Mouse (Mus musculus) monocyte, adult 2 months (primary cell): Measurements from ENCODE around the gene Fbp1.
"Not testable (repeated sequence)": the region's sequence is repeated elsewhere in the genome, so short reads cannot be mapped to it uniquely, and the experiment has no call there.

Source experiments
- DNase-seq, 2 experiments: peaks; one replicate each; pipeline ENCODE4 v3.0.0; 2022; ENCODE audit warnings: low spot score in 2 of 2, low read depth in 1 of 2

Gene Fbp1

DNA sequence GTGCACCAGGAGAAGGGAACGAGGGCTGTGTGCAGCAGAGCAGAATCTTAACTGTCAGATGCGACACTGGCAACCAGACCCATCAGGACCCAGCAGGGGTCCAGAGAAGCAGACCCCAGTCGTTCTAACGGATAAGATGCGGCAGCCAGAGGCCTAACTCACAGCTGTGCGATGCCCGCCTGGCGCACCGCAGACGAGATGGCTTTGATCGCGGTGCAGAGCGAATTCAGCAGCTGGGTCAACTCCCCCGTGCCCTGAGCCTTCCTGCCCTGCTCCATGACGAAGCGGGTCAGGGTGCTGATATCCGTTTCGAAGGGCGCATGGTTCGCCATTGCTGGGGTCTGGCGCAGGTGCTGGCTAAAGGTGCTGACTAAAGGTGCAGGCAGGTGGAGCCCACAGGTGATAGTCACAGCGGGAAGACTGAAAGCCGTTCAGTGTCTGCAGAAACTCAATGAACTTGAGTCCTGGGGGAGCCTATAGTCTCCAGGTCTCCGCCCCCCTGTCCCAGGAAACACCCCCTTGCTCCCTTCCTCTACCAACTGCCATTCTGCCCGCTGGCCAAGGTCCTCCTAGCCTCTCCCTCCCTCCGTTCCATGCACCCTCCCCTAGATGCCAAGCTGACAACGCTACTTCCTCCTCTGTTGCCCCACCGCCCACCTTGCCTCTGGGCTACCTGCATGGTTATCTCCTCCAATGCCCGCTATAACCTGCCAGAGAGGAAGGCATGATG, at the start of gene Fbp1:
Gene Fbp1, minus strand, starts transcription at position 571 of the 730 bp plus-strand sequence.
- no peak for DNase-seq

DNA sequence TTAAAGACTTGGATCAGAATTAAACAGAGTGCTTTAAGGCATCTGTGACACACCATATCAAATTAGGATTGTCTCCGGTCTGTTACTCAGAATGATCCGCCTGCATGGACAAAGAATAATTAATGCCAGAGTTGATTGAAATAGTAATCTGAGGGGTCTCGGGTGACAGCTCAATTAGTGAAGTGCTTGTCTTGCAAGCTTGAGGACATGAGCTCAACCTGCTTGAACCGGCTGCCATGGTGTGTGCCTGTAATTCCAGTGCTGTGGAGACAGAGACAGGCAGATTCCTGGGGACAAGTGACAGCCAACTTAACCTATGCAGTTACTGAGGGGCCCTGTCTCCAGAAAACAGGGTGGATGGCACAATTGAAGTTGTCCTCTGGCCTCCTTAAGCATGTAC, 44.4 kb upstream of the Fbp1 start:
- DNase-seq, result no peak

DNA sequence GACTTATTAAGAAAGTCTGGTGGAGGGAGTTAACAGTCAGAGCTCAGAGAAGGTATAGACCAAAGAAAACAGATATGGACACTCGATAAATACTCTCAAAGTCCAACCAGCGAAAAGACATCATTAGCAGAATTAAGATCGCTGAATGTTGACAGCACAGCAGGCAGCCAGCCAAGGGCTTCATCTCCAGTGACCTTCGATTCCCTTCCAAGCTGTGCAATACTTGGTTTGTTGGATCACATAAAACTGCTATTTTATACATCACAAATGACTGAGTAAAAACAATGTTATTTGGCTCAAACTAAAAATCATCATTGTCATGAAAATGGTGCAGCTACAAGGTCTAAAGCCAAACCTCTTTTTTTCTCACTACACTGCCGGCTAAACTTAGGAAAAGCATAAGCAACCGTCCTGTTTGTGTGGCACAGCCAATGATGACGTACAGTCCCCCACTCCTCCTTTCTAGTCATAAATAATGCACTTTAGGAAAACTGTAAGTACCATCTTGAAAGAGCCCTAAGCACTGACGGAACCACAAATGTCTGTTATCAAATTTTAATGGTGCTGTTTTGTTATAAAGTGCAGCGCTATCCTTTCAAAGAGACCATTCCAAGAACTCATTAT, 41.8 kb upstream of the Fbp1 start:
- no peak for DNase-seq

DNA sequence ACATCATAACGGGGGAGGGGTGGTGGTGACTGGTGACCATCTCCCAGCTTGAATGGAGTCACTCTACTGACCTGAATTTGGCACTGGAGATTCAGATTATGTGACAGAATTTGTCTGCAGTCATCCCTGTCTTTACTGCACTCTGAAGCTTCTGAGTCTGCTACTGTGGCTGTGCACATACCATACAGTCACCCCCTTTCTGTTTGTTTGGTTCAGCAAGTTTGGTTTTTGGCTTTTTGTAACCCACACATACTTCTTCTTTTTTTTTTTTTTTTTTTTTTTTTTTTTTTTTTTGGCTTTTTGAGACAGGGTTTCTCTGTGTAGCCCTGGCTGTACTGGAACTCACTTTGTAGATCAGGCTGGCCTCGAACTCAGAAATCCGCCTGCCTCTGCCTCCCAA, 41.1 kb upstream of the Fbp1 start:
- DNase-seq, result not testable (repeated sequence)

DNA sequence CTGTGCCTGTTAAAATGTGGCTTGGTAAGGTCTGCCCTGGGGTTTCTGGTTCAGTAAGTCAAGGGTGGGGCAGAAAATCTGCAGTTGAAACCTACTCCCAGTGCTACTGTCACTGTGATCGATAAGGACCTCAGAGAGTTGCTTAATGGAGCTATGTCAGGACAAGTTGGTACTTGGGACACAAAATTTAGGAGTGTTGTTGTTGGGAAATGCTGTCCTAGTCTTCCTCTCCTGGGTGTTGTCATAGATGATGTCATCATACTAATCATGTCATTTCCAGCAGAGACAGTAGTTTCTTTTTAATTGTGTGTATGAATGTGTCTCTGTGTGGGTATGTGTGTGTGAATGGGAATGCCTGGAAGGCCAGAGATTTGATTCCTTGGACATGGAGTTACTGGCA, 39.4 kb upstream of the Fbp1 start:
- no peak for DNase-seq

DNA sequence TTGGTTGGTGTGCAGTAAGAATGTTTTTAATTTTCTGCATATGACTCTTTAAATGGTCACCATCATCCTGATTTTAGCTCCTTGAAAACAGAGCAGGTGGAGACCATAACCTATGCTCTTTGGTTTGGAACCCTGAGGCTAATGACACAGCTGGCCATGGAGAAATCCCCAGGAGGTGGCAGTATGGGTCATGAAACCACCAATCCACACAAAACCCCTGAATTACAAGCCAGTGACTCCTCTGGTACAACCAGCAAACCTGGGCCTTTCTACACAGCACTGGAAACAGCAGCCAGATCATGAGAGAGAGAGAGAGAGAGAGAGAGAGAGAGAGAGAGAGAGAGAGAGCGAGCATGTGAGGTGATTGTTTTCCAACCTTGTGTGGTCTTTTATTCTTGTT, 38.4 kb upstream of the Fbp1 start:
- no peak for DNase-seq

DNA sequence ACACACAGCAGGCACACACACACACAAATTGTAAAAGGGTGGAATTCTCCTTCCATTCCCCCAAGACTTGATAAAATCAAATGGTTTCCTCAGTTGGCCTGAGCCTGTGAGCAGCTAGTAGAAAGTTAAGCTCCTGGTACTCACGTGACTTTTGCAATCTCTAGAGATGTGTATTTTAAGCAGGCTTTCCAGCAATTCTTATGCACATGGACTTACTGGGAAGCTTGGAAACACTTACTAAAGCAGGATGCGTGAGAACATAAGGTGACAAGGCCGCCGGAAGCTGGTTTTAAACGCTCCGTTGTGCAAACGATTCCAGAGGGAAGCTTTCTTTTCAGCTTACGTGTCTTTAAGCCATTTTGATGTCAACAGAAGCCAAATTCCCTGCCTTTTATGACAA, 35.1 kb upstream of the Fbp1 start:
- DNase-seq, result no peak

DNA sequence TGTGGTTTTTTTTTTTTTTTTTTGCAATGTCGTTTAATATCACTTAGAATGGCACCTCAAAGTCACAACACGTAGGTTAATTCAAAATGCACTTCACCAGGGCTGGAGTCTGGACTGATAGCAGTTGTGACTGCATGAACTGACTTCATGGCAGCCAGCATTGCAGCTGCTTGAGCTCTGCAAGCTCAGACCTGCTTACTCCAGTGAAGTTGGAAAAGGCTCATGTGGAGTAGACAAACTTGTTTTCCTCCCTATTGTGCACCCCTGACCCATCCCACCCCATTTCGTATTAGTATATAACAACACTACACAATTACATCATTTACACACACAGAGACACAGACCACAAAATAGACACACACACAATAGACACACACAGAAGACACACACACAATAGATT, 34.6 kb upstream of the Fbp1 start:
- DNase-seq, result no peak

DNA sequence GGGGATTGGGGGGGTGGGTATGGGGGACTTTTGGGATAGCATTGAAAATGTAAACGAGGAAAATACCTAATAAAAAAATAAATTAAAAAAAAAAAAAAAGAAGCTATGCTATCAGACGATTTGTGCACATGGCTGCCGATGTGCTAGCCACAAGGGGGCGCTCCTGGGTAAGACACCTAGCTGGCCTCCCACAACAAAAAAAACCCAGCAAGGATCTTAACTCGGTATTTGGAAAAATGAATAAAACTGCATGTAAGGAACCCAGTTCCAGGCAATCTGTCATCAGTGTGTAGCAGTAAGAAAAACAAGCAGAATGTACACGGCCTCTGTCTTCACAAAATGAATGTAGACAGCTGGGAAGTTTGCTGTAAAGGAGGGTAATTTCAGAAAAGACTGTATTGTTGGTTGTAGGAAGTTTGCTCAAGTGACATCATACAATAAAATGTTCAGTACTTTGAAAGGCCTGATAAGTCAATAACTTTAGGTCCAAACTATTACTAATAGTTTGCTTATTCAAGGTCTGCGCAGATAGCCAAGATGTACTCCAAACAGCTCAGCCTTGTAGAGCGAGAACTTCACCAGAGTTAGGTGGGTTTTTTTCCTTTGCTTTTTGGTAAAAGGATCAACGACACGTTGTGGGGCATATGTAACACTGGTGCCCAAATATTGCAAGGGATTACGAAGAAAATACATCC, 31.7 kb upstream of the Fbp1 start:
- DNase-seq, result peak in 1 of 2 experiments; percentile 16

DNA sequence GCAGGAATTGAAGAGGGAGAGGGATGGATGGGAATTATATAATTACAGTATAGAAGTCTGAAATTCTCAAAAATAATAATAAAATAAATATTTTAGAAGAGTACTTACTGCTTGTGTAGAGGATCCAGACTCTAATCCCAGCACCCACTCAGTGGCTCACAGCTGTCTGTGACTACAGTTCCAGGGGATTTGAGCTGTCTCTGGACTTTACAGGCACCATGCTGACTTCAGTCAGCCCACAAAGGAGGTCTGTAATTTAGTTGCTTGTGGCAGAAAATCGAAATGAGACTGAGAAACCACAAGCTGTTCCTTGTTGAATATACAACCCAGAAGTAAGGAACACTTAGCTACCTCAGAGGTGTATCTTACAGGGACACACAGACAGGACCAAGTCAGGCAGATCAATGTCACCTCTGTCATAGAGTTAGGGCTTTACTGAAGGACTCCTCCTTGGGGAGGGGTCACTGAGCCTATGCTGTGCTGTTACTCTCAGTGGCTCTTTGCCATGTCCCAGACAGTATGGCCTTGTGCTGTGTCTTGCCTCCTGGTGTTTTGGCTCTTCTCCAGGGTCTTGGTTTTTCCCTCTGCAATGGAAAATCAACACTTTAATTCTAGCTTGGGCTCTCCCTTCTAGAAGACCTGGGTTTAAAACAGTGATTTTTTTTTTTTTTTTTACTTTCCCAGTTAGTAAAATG, 29.5 kb upstream of the Fbp1 start:
- no peak for DNase-seq

DNA sequence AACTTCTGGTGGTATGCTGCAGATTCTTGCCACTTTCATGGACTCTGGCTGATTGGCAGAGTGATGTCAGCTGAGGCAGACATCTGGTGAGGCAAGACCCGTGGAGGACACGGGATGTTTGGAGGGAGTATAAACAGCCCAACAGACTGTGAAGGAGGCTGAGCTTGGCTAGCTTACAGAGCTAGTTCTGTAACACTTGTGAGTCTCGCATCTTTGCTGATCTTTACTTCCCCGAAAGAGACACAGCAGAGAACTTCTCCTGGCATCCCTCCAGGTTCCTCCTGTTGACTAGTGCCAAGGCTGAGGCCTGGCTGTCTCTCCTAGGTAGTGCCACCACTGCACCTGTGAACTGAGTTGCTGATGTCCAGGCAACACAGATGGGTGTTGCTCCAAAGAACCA, 28.6 kb upstream of the Fbp1 start:
- DNase-seq, result no peak

DNA sequence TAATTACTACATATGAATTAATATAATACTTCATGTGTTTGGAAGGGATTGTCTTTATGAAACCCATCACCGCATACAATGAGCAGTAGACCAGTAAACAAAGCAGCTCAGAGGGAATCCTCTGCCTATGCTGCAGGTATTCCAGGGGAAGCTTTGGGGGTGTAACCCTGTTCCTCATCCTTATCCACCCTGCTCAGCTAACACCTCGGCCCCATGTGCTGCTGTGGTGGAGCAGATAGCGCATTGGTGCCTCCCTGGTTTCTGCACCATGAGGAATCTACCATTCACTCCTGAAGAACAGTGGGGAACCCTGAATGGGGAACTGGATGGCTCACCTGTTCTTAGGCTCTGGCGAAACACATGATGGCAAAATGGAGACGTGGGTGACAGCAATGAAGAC, 23.5 kb upstream of the Fbp1 start:
- no peak for DNase-seq

DNA sequence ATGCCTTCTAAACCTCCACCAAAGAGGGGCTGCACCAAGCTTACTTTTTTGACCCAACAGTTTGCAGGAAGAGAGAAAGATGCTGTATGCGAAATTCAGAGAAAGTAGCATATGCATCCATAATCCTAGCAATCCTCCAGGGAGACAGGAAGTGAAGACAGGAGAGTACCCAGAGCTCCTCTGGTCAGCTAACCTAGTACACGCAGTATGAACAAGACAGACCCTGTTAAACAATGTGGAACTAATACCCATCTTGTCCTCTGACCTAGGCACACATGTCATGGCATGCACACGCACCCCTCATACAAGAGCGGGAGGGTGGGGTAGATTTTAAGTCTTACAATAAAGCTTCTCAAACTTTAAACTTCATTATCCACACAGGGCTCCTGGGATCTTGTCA, 22.1 kb upstream of the Fbp1 start:
- DNase-seq, result no peak

DNA sequence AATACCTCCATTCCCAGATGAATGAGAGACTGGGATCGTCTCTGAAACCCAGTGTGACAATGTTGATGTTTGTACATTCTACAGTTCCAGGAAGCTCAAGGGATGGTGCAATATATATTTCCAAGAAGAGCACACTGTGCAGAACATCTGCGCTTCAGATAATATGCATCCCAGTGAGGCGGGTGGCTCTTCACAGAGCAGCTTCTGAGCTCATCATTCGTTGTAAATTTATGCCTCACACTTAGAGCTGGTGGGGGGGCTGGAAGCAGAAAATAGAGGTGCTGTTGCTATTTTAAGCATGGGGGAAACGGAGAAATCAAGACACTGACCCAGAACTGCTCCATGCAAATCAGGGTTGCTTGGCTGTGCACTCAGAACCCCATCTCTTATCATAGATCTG, 21.7 kb upstream of the Fbp1 start:
- no peak for DNase-seq

DNA sequence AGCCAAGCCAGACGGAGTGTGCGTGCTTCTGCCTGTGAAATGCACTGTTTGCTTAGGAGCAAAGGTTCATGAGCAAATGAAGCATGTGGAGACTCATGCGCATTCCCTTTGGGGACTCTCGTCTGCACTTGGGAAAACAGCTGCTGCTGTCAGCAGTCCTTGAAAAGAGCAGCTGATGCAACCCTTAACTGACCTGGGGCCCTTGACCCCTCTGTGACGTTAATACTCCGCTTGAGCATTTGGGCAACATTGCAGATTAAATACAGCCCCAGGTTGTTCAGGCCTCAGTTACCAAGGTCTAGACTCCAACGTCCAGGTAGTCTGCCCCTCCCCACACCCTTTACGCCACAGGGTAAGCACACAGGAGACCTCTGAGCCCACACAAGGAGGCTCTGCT, 20.1 kb upstream of the Fbp1 start:
- DNase-seq, result no peak

DNA sequence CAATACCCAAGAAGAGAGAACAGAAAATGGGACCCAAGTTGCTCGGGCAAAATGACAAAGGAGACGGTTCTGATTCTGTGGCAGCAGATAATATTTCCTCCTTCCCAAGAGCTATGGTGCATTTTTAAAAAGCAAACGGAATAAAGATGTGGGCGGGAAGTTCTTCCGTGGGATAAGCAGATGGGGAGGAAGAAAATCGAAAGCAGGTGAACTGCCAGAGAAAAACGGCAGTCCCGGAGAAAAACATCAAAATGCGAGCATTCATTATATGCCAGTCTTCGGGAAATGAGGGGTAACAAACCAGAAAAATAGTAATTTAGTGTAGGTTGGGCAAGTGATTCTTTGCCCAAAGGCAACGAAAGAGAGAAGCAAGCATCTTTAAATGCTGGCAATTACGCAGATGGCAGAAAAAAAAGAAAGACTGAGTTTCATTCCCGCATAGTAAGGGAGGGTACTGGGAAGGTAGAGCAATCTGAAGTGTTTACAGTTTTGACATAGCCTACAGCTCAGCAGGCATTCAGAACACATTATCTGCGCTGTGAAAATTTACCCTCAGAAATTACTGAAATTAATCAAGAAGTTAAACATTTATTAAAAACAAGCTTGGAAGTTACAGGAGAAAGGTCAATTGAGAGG, 19.6 kb upstream of the Fbp1 start:
- DNase-seq, result no peak

DNA sequence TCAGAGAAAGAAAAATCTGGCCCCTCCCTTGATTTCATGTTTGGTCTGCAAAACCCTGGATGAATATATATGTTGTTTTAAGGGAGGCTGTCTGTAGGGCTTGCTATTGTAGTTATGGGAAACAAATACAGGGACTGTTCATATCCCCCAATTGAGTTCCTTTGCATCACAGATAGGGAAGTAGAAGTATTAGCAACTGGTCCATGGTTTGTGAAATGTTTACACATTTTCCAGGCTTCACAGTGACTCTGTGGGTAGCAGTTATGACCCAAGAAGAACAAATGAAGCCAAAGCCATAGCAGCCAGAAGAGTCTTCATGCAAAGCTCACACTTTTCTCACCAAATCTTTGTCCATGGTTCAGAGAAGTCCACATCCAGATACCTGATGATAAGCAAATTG, 13.1 kb upstream of the Fbp1 start:
- DNase-seq, result no peak

DNA sequence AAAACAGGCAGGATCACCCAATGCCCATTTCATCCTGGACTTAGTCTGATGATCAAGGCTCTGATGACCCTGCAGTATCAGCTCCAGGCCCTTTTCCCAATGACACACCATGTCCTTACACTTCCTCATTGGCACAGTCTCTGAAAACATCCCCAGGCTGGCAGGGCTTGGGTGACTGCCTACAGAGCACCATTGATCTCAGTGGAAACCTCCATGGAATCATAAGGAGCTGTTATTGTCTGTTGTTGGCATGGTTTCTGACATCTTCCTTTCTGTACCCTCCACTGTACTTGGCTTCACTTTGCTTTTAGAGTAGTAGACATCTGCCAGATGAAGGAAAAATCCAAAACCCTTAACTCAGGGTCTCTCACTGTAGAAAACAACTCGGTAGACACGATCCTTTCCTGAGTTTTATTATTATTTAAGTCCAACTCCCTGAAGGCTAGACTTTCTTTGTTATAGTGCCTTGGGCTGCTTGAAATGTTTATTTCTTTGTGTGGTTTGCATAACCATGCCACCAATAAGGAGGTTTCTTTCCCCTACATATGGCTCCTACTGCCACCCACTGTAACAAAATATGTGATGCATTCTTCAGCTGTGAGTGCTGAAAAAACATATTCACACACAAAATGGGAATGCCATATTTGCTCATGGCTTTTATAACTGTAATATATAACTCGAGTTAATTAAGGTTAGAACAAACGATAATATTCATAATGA, 10.0 kb upstream of the Fbp1 start:
- no peak for DNase-seq

DNA sequence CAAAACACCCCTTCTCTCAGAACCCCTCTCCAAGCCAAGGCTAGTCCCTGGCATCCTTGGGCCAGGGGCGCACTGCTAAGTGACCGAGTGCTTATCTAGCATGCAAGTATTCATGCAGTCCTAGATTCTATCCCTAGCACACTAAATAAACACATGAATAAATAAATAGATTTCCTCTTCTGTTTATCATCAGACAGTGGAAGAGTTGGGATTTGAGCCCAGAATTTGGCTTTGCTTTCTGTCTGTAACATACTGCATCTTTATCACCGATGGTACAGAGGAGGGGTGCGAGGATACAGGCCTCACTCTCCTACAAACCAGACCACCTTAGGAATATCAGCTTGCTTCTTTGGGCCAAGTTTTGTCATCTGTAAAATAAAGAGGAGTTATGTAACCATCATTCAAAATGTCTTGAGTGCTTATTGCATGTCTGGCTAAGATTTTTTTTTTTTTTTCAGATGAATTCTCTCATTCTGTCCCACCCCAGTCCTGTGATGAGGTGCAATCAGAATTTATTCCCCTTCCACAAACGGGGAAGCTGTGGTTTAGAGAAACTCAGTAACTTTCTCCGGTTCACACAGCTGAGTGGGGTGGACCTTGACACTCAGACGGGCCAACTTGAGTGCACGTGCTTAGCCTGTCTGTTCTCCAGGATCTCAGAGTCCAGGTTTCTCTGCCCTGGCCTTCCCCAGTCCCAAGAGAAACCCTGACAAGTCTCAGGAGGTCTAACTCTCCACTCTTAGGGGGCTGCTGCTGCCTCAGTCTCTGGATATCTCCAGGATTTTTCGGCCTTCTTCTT, 5.2 kb upstream of the Fbp1 start:
- no peak for DNase-seq

DNA sequence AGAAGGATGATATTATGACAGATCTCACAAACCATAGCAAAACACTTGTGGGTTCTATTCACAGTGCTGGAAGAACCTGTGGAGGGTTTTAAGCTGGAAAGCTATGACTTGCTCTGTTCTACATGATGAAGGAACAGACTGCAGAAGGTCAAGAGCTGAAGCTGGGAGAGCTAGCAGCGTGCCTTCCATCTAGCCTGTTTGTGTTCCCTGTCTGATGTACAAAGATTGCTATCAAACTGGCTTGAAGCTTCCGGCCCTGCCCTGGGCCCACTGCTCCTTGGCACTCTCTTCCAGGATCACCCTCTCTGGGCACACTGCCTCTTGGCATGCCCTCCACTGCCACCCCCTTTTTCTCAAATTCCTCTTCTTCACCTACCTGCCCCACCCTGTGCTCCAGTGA, 1.2 kb upstream of the Fbp1 start:
- DNase-seq, result no peak
